Mouse (Mus musculus): ENCODE results near the gene Sytl3. TPM values are rescaled to one million over a fixed set of nuclear protein-coding genes. Genes with fewer than 3 reads are reported as not detected.
A peak's percentile ranks its signal among the peaks of the same experiment; 100 is the strongest.

The Sytl3 gene
- polyA plus RNA-seq, 1 experiment from 2014 or later: 0.82 TPM

DNA sequence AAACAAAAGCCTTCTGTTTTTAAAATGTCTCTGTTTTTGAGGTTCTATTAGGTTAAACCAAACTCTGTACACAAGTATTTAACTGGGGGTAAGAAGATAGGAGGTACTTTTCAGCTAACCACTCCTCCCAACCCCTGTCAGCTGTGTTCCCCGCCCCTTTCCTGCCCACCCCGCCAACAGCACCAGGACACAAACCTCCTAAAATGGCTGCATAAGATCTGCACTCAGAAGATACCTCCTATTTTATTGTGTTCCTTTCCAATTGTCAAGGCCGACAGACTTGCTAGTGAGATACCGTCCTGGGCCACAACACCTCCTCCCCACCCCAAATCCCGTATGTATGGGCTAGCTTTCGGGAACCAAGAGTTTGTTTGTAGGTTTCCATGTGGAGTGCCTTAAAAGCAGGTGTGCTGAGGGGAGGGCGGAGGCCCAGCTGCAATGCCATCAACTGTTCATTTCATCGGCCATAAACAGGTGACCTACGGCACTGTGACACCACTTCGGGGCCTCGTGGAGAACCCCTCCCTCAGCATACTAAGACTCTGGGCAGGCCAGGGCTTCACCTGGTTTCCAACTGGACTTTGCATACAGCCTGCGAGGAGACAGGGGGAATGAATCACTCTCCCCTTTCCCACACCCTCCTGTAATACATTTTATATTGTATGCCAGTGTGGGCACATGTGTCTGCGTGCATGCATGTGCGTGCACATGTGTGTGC is 114.5 kb downstream of the Sytl3 start:
- Histone ChIP-seq H3K27ac (ENCODE audit: low read length) (no peak overlapping the region), H3K4me2 (ENCODE audit: low read length) (no peak overlapping the region), H3K9me3 (replicated peaks; ENCODE audit: control insufficient read depth, low read length, poor library complexity, severe bottlenecking) (no peaks in the 10 kb centered on the region), H3K4me1 (ENCODE audit: control insufficient read depth, insufficient read depth, low read length) (peaks cover 2% of the 10 kb centered on the region; the same call in 1 of the 2 replicates), H3K27me3 (ENCODE audit: control insufficient read depth, insufficient read depth, low read depth, low read length) (0 out of 2 replicates have a peak, but pooled peaks cover under 1% of the 10 kb centered on the region), H3K36me3 (ENCODE audit: control insufficient read depth, insufficient read depth, low read length) (no peaks in the 10 kb centered on the region), H3K4me3 (ENCODE audit: low read depth, low read length) (no peak overlapping the region), H3K9ac (ENCODE audit: low read depth, low read length) (no peak overlapping the region)
- WGBS: 89% methylated on average over 14 of the region's 14 CpGs
- no peak for ATAC-seq

DNA sequence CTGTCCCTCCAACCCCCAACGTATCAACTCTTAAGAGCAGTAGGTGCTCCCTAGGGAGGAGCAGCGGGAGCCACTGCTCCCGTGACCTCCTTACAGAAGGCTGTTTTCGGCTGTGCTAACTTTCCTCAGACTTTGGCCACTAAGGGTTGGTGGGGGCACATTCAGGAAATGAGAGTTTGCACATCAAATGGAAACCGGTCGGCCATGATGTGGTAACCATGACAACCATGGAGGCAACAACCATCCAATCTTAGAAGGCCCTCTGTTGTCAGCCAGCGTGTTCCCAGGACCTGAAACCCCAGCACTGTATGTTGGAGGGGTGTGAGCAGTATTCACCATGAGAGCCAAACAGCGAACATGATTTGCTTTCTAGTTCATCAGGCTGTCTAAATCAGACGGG is 116.3 kb downstream of the Sytl3 start:
- H3K4me1 ChIP-seq (ENCODE audit: control insufficient read depth, insufficient read depth, low read length): peaks cover 8% of the 10 kb centered on the region
- no peak overlapping the region for H3K4me2 ChIP-seq (ENCODE audit: low read length)
- WGBS: 60% methylated on average over 9 of the region's 9 CpGs
- no peak for ATAC-seq
- no peak overlapping the region for H3K27ac ChIP-seq (ENCODE audit: low read length)
- peaks cover 5% of the 10 kb centered on the region; the same call in 1 of the 2 replicates for H3K27me3 ChIP-seq (ENCODE audit: control insufficient read depth, insufficient read depth, low read depth, low read length)
- no peak overlapping the region for H3K9ac ChIP-seq (ENCODE audit: low read depth, low read length)
- no peak overlapping the region for H3K4me3 ChIP-seq (ENCODE audit: low read depth, low read length)
- H3K9me3 ChIP-seq (replicated peaks; ENCODE audit: control insufficient read depth, low read length, poor library complexity, severe bottlenecking): no peaks in the 10 kb centered on the region
- H3K36me3 ChIP-seq (ENCODE audit: control insufficient read depth, insufficient read depth, low read length): no peaks in the 10 kb centered on the region

DNA sequence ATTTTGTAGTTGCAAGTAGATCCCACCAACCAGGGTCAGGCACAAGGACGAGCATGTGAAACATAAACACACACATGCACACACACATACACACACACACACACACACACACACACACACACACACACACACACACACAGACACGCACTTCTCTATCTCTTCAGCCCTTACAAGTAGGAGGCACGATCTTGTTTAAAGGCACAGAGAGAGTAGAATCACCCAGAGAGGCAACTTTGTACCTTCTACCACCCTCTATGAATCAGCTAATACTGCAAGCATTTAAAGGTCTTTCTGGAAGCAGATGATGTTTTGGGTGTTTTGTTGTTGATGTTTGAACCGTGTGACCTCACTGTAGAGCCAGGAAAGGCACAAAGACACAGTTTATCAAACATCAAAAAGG is 116.8 kb downstream of the Sytl3 start:
- H3K9me3 ChIP-seq (replicated peaks; ENCODE audit: control insufficient read depth, low read length, poor library complexity, severe bottlenecking): no peaks in the 10 kb centered on the region
- H3K27me3 ChIP-seq (ENCODE audit: control insufficient read depth, insufficient read depth, low read depth, low read length): peaks cover 10% of the 10 kb centered on the region
- no peak overlapping the region for H3K9ac ChIP-seq (ENCODE audit: low read depth, low read length)
- no peak overlapping the region for H3K27ac ChIP-seq (ENCODE audit: low read length)
- no peak overlapping the region for H3K4me2 ChIP-seq (ENCODE audit: low read length)
- no peak overlapping the region for H3K4me3 ChIP-seq (ENCODE audit: low read depth, low read length)
- WGBS: 85% methylated on average over 4 of the region's 4 CpGs
- peaks cover 8% of the 10 kb centered on the region for H3K4me1 ChIP-seq (ENCODE audit: control insufficient read depth, insufficient read depth, low read length)
- no peak for ATAC-seq
- H3K36me3 ChIP-seq (ENCODE audit: control insufficient read depth, insufficient read depth, low read length): no peaks in the 10 kb centered on the region

- Histone ChIP-seq H3K4me3 (ENCODE audit: low read depth, low read length) (no peak overlapping the region), H3K4me2 (ENCODE audit: low read length) (no peak overlapping the region), H3K27ac (ENCODE audit: low read length) (no peak overlapping the region), H3K36me3 (ENCODE audit: control insufficient read depth, insufficient read depth, low read length) (no peaks in the 10 kb centered on the region), H3K9ac (ENCODE audit: low read depth, low read length) (no peak overlapping the region), H3K27me3 (ENCODE audit: control insufficient read depth, insufficient read depth, low read depth, low read length) (peaks cover 13% of the 10 kb centered on the region), H3K9me3 (replicated peaks; ENCODE audit: control insufficient read depth, low read length, poor library complexity, severe bottlenecking) (no peaks in the 10 kb centered on the region), H3K4me1 (ENCODE audit: control insufficient read depth, insufficient read depth, low read length) (peaks cover 8% of the 10 kb centered on the region)
- WGBS: 69% methylated on average over 6 of the region's 6 CpGs
- no peak for ATAC-seq
Observed at GRCm38 (mm10) chr17:6776123-6776522, 117.2 kb downstream of the Sytl3 start.

- no peak overlapping the region for H3K4me2 ChIP-seq (ENCODE audit: low read length)
- no peak overlapping the region for H3K4me3 ChIP-seq (ENCODE audit: low read depth, low read length)
- no peak for ATAC-seq
- H3K27ac ChIP-seq (ENCODE audit: low read length): no peak overlapping the region
- no peaks in the 10 kb centered on the region for H3K9me3 ChIP-seq (replicated peaks; ENCODE audit: control insufficient read depth, low read length, poor library complexity, severe bottlenecking)
- peaks cover 8% of the 10 kb centered on the region for H3K4me1 ChIP-seq (ENCODE audit: control insufficient read depth, insufficient read depth, low read length)
- H3K9ac ChIP-seq (ENCODE audit: low read depth, low read length): no peak overlapping the region
- 32% methylated on average over 5 of the region's 5 CpGs for WGBS
- no peaks in the 10 kb centered on the region for H3K36me3 ChIP-seq (ENCODE audit: control insufficient read depth, insufficient read depth, low read length)
- H3K27me3 ChIP-seq (ENCODE audit: control insufficient read depth, insufficient read depth, low read depth, low read length): peaks cover 16% of the 10 kb centered on the region
Observed at GRCm38 (mm10) chr17:6776576-6776975, 117.7 kb downstream of the Sytl3 start.

DNA sequence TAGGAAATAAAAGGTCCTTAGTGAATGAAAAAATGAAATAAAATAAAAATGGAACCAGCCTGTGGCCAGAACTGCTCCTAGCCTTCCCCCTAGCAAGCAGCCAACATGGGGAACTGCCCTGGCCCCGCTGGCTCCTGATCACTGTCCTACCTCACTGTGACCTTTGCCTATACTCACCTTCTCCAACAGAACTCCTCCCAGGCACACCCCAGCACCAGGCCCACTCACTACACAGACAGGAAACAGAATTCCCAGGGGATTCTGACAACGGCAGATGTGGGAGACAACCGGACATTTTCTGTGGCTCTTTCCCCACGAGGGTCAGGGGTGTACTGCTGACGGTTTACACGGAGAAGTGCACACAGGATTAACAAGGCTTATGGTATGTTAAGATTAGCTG is 118.2 kb downstream of the Sytl3 start:
- no peak overlapping the region for H3K4me3 ChIP-seq (ENCODE audit: low read depth, low read length)
- no peaks in the 10 kb centered on the region for H3K9me3 ChIP-seq (replicated peaks; ENCODE audit: control insufficient read depth, low read length, poor library complexity, severe bottlenecking)
- peaks cover 11% of the 10 kb centered on the region for H3K4me1 ChIP-seq (ENCODE audit: control insufficient read depth, insufficient read depth, low read length)
- H3K27me3 ChIP-seq (ENCODE audit: control insufficient read depth, insufficient read depth, low read depth, low read length): peaks cover 19% of the 10 kb centered on the region
- no peak overlapping the region for H3K9ac ChIP-seq (ENCODE audit: low read depth, low read length)
- H3K36me3 ChIP-seq (ENCODE audit: control insufficient read depth, insufficient read depth, low read length): no peaks in the 10 kb centered on the region
- H3K4me2 ChIP-seq (ENCODE audit: low read length): no peak overlapping the region
- H3K27ac ChIP-seq (ENCODE audit: low read length): no peak overlapping the region
- 76% methylated on average over 6 of the region's 6 CpGs for WGBS
- ATAC-seq: no peak

GRCm38 (mm10) chr17:6777629-6778331 is 118.9 kb downstream of the Sytl3 start:
- Histone ChIP-seq H3K4me2 (ENCODE audit: low read length) (no peak overlapping the region), H3K9me3 (replicated peaks; ENCODE audit: control insufficient read depth, low read length, poor library complexity, severe bottlenecking) (no peaks in the 10 kb centered on the region), H3K27me3 (ENCODE audit: control insufficient read depth, insufficient read depth, low read depth, low read length) (peaks cover 24% of the 10 kb centered on the region), H3K4me3 (ENCODE audit: low read depth, low read length) (no peak overlapping the region), H3K9ac (ENCODE audit: low read depth, low read length) (no peak overlapping the region), H3K27ac (ENCODE audit: low read length) (no peak overlapping the region), H3K4me1 (ENCODE audit: control insufficient read depth, insufficient read depth, low read length) (peaks cover 16% of the 10 kb centered on the region), H3K36me3 (ENCODE audit: control insufficient read depth, insufficient read depth, low read length) (no peaks in the 10 kb centered on the region)
- WGBS: 73% methylated on average over 12 of the region's 12 CpGs
- no peak for ATAC-seq

- no peak overlapping the region for H3K27ac ChIP-seq (ENCODE audit: low read length)
- peaks cover 29% of the 10 kb centered on the region for H3K27me3 ChIP-seq (ENCODE audit: control insufficient read depth, insufficient read depth, low read depth, low read length)
- H3K36me3 ChIP-seq (ENCODE audit: control insufficient read depth, insufficient read depth, low read length): no peaks in the 10 kb centered on the region
- H3K9me3 ChIP-seq (replicated peaks; ENCODE audit: control insufficient read depth, low read length, poor library complexity, severe bottlenecking): no peaks in the 10 kb centered on the region
- peaks cover 16% of the 10 kb centered on the region for H3K4me1 ChIP-seq (ENCODE audit: control insufficient read depth, insufficient read depth, low read length)
- peak overlapping the region; percentile 35 for H3K4me3 ChIP-seq (ENCODE audit: low read depth, low read length)
- ATAC-seq: no peak
- H3K4me2 ChIP-seq (ENCODE audit: low read length): peak overlapping the region; percentile 76
- H3K9ac ChIP-seq (ENCODE audit: low read depth, low read length): no peak overlapping the region
- WGBS: 1% methylated on average over 9 of the region's 9 CpGs
Observed at GRCm38 (mm10) chr17:6778332-6778683, 119.4 kb downstream of the Sytl3 start.

GRCm38 (mm10) chr17:6778771-6779509 is 120.0 kb downstream of the Sytl3 start:
- H3K9me3 ChIP-seq (replicated peaks; ENCODE audit: control insufficient read depth, low read length, poor library complexity, severe bottlenecking): no peaks in the 10 kb centered on the region
- H3K4me2 ChIP-seq (ENCODE audit: low read length): peak overlapping the region; percentile 76
- ATAC-seq: peak; percentile 59; the same call in 1 of the 2 replicates
- no peaks in the 10 kb centered on the region for H3K36me3 ChIP-seq (ENCODE audit: control insufficient read depth, insufficient read depth, low read length)
- H3K27ac ChIP-seq (ENCODE audit: low read length): no peak overlapping the region
- H3K4me3 ChIP-seq (ENCODE audit: low read depth, low read length): peak overlapping the region; percentile 35
- WGBS: 6% methylated on average over 23 of the region's 23 CpGs
- peaks cover 16% of the 10 kb centered on the region for H3K4me1 ChIP-seq (ENCODE audit: control insufficient read depth, insufficient read depth, low read length)
- peaks cover 33% of the 10 kb centered on the region for H3K27me3 ChIP-seq (ENCODE audit: control insufficient read depth, insufficient read depth, low read depth, low read length)
- H3K9ac ChIP-seq (ENCODE audit: low read depth, low read length): no peak overlapping the region

All from midbrain, embryonic 16.5 days (tissue).